Mouse (Mus musculus): Measurements from ENCODE around the gene Dkk2.

- TF ChIP-seq EP300 (IDR thresholded peaks at IDR 0.05; ENCODE audit: low read depth) (no peak), CTCF (IDR thresholded peaks at IDR 0.05; ENCODE audit: low read depth) (no peak)
These were observed 101.9 kb downstream of the Dkk2 start for GRCm38 (mm10) chr3:132186888-132187552.

Measured in liver, embryonic 14.5 days (tissue).